Comparison of ENCODE assay signal across 29 mouse cellular contexts in the genomic region with DNA sequence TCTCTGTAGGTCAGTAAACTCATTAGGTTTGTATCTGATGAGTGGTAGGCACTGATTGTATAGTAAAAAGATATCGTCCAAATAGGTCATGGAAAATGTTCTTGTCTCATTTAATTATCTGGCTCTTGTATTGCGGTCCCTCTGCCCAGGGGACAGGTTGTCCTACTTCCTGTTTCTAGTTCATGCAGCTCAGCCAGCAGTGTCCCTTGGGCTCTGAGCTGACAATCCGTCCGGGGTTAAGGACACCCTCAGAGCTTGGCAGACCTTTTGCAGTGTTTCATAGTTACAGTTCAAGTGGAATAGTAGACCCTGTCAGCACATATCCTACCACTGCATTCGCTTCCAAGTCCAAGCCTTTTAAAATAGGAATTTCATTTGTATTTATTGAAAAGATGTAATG. TPM values are rescaled to one million over a fixed set of nuclear protein-coding genes. Genes with fewer than 3 reads are reported as not detected.
DNase-seq lines count a peak whose midpoint lies in the region; ATAC-seq and TF ChIP-seq lines count a peak whose summit lies in the region.
"Had no signal": no experiment of that assay in that cellular context is flagged by ENCODE, and none has a peak within 500 bp of the region (broad histone marks: within the 10 kb centered on the region; RNA-seq: fewer than 3 reads in every experiment).

No protein-coding gene starts in this region.

- no peak overlapping the region for H3K9ac ChIP-seq in liver, adult 2 months (ENCODE audit: low read depth, low read length)
- no peak overlapping the region for H3K9ac ChIP-seq in liver, postnatal 0 days (replicated peaks)
- H3K9ac ChIP-seq: embryonic facial prominence, embryonic 13.5 days; forebrain, embryonic 15.5 days; intestine, embryonic 15.5 days; liver, embryonic 13.5 days; midbrain, embryonic 13.5 days; neural tube, embryonic 15.5 days; stomach, embryonic 15.5 days had no signal

- peak; percentile 16 to 21 for DNase-seq in cerebellum, adult 18-20 months
- no peak for DNase-seq in cerebellum, adult 11 months
- DNase-seq in heart, adult 18-20 months: peak; percentile 29 to 55
- no peak for DNase-seq in heart, embryonic 10.5 days (ENCODE audit: low spot score)
- DNase-seq in liver, adult 2 months (ENCODE audit: extremely low read depth, low read depth, low spot score): peak; percentile 93
- DNase-seq in liver, postnatal 0 days: no peak
- peak; percentile 5 for DNase-seq in skeletal muscle tissue, adult 2 months (ENCODE audit: low read depth, low spot score)
- DNase-seq: B cell, adult 2 months; cerebellum, adult 8-10 months; kidney, adult 2 months; kidney, postnatal 36 days; left cerebral cortex, postnatal 4 days; liver, embryonic 13.5 days; lung, adult 2 months; lung, postnatal 10 days; retina, postnatal 1 day; right cerebral cortex, postnatal 14 days had no signal

- no peaks in the 10 kb centered on the region for H3K9me3 ChIP-seq in heart, embryonic 10.5 days
- no peaks in the 10 kb centered on the region for H3K9me3 ChIP-seq in liver, postnatal 0 days (ENCODE audit: low read length)
- H3K9me3 ChIP-seq: embryonic facial prominence, embryonic 13.5 days; forebrain, embryonic 10.5 days; forebrain, embryonic 15.5 days; G1E; intestine, embryonic 15.5 days; liver, embryonic 13.5 days; midbrain, embryonic 13.5 days; neural tube, embryonic 15.5 days; stomach, embryonic 15.5 days had no signal

- H3K36me3 ChIP-seq in heart, embryonic 10.5 days: peaks cover 81% of the 10 kb centered on the region
- H3K36me3 ChIP-seq in liver, adult 2 months (ENCODE audit: control insufficient read depth, insufficient read depth, low read length): peaks cover 37% of the 10 kb centered on the region
- H3K36me3 ChIP-seq in liver, postnatal 0 days (replicated peaks; ENCODE audit: insufficient read depth, low read length): peaks cover 44% of the 10 kb centered on the region

- H3K27ac ChIP-seq in heart, embryonic 10.5 days: no peak overlapping the region
- H3K27ac ChIP-seq in liver, adult 2 months (replicated peaks; ENCODE audit: insufficient read depth, low read depth, low read length): peak overlapping the region; percentile 32
- no peak overlapping the region for H3K27ac ChIP-seq in liver, postnatal 0 days (ENCODE audit: low read depth)
- H3K27ac ChIP-seq: embryonic facial prominence, embryonic 13.5 days; forebrain, embryonic 10.5 days; forebrain, embryonic 15.5 days; heart, adult 2 months; intestine, embryonic 15.5 days; liver, embryonic 13.5 days; macrophage; midbrain, embryonic 13.5 days; neural tube, embryonic 15.5 days; stomach, embryonic 15.5 days had no signal

- no peaks in the 10 kb centered on the region for H3K27me3 ChIP-seq in heart, embryonic 10.5 days (ENCODE audit: insufficient read depth, poor library complexity, severe bottlenecking)
- H3K27me3 ChIP-seq in liver, adult 2 months (ENCODE audit: control insufficient read depth, insufficient read depth, low read length): no peaks in the 10 kb centered on the region
- no peaks in the 10 kb centered on the region for H3K27me3 ChIP-seq in liver, postnatal 0 days (ENCODE audit: insufficient read depth, low read length)
- H3K27me3 ChIP-seq: embryonic facial prominence, embryonic 13.5 days; forebrain, embryonic 15.5 days; intestine, embryonic 15.5 days; liver, embryonic 13.5 days; midbrain, embryonic 13.5 days; neural tube, embryonic 15.5 days; stomach, embryonic 15.5 days had no signal

- no peak for ATAC-seq in liver, postnatal 0 days
- ATAC-seq in CD4-positive, CD25-positive, alpha-beta regulatory T cell, adult 4 months: no peak
- ATAC-seq: forebrain, embryonic 15.5 days; hindbrain, embryonic 16.5 days; intestine, embryonic 15.5 days; midbrain, embryonic 13.5 days had no signal

- TF ChIP-seq EP300 in liver, postnatal 0 days (IDR thresholded peaks at IDR 0.05; ENCODE audit: low read depth): no peak

- no peak for TF ChIP-seq CTCF in liver, adult 2 months (IDR thresholded peaks at IDR 0.05; ENCODE audit: low read depth, low read length)
- no peak for TF ChIP-seq CTCF in liver, postnatal 0 days (IDR thresholded peaks at IDR 0.05; ENCODE audit: low read depth)

- 87% methylated on average over 5 of the region's 5 CpGs for WGBS in heart, embryonic 10.5 days
- 20% methylated on average over 5 of the region's 5 CpGs for WGBS in liver, adult 2 months
- WGBS in liver, postnatal 0 days (ENCODE audit: insufficient replicate concordance): 88% methylated on average over 5 of the region's 5 CpGs

- H3K4me1 ChIP-seq in heart, embryonic 10.5 days: no peaks in the 10 kb centered on the region
- H3K4me1 ChIP-seq in liver, adult 2 months (ENCODE audit: control insufficient read depth, insufficient read depth, low read length): peaks cover 15% of the 10 kb centered on the region
- no peaks in the 10 kb centered on the region for H3K4me1 ChIP-seq in liver, postnatal 0 days (ENCODE audit: insufficient read depth)
- H3K4me1 ChIP-seq: embryonic facial prominence, embryonic 13.5 days; forebrain, embryonic 10.5 days; forebrain, embryonic 15.5 days; intestine, embryonic 15.5 days; liver, embryonic 13.5 days; midbrain, embryonic 13.5 days; neural tube, embryonic 15.5 days; stomach, embryonic 15.5 days had no signal

- no peak for TF ChIP-seq POLR2A in liver, adult 2 months (IDR thresholded peaks at IDR 0.05; ENCODE audit: extremely low read depth, insufficient read depth, low read length)

- no peak overlapping the region for H3K4me3 ChIP-seq in heart, embryonic 10.5 days
- H3K4me3 ChIP-seq in liver, adult 2 months (ENCODE audit: insufficient read depth, low read depth, low read length): no peak overlapping the region
- no peak overlapping the region for H3K4me3 ChIP-seq in liver, postnatal 0 days (ENCODE audit: low read depth, low read length)
- H3K4me3 ChIP-seq: embryonic facial prominence, embryonic 13.5 days; forebrain, embryonic 10.5 days; forebrain, embryonic 15.5 days; heart, adult 2 months; intestine, embryonic 15.5 days; liver, embryonic 13.5 days; midbrain, embryonic 13.5 days; neural tube, embryonic 15.5 days; stomach, embryonic 15.5 days had no signal

- H3K79me2 ChIP-seq in liver, adult 2 months (ENCODE audit: control insufficient read depth, insufficient read depth, low read length): no peaks in the 10 kb centered on the region; the same call in 1 of the 2 replicates

- no peak overlapping the region for H3K4me2 ChIP-seq in liver, postnatal 0 days (ENCODE audit: low read depth, low read length)
- H3K4me2 ChIP-seq: embryonic facial prominence, embryonic 13.5 days; forebrain, embryonic 15.5 days; intestine, embryonic 15.5 days; liver, embryonic 13.5 days; midbrain, embryonic 13.5 days; neural tube, embryonic 15.5 days; stomach, embryonic 15.5 days had no signal

RNA-seq across cellular contexts. Expression of a gene that starts 27.5 kb away (rescaled TPM):
- 10 to 100 TPM; 19.7 to 24.5 TPM for total RNA-seq in heart, adult 18-20 months (2021)
- polyA plus RNA-seq in heart, embryonic 10.5 days (2016; fragmentation: Nextera tagmentation; extraction: Ambion mirVana): 41.4 and 41.6 TPM in 2 replicates
- 38.5 and 46.5 TPM in 2 replicates for total RNA-seq in liver, adult 2 months (2014; rRNA removed)
- polyA plus RNA-seq in liver, adult 2 months (2012; rRNA removed): 29.6 and 32.7 TPM in 2 replicates
- 11.5 and 12.3 TPM in 2 replicates for polyA plus RNA-seq in liver, postnatal 0 days (2015; fragmentation: Nextera tagmentation; extraction: Ambion mirVana)
- polyA plus RNA-seq in CD4-positive, CD25-positive, alpha-beta regulatory T cell, adult 4 months (2017; shearing (Covaris generic)): 10 to 100 TPM; 43.9 to 68.3 TPM

RNA-seq across cellular contexts. Expression of a gene that starts 28.7 kb away (rescaled TPM):
- total RNA-seq in heart, adult 18-20 months (2021): 1 to 10 TPM; 2.2 to 3.4 TPM
- polyA plus RNA-seq in heart, embryonic 10.5 days (2016; fragmentation: Nextera tagmentation; extraction: Ambion mirVana): 3.5 and 4.1 TPM in 2 replicates
- total RNA-seq in liver, adult 2 months (2014; rRNA removed): 25.6 and 28.0 TPM in 2 replicates
- 3.1 and 4.0 TPM in 2 replicates for polyA plus RNA-seq in liver, adult 2 months (2012; rRNA removed)
- polyA plus RNA-seq in liver, postnatal 0 days (2015; fragmentation: Nextera tagmentation; extraction: Ambion mirVana): 4.9 and 5.7 TPM in 2 replicates
- polyA plus RNA-seq in CD4-positive, CD25-positive, alpha-beta regulatory T cell, adult 4 months (2017; shearing (Covaris generic)): under 1 TPM; 0.52 to 0.97 TPM

RNA-seq across cellular contexts. Expression of a gene that starts 42.0 kb away (rescaled TPM):
- 10 to 100 TPM; 32.7 to 35.9 TPM for total RNA-seq in heart, adult 18-20 months (2021)
- 10.9 and 11.9 TPM in 2 replicates for polyA plus RNA-seq in heart, embryonic 10.5 days (2016; fragmentation: Nextera tagmentation; extraction: Ambion mirVana)
- total RNA-seq in liver, adult 2 months (2014; rRNA removed): 34.3 and 38.0 TPM in 2 replicates
- 13.8 and 17.7 TPM in 2 replicates for polyA plus RNA-seq in liver, adult 2 months (2012; rRNA removed)
- polyA plus RNA-seq in liver, postnatal 0 days (2015; fragmentation: Nextera tagmentation; extraction: Ambion mirVana): 3.7 and 4.0 TPM in 2 replicates
- 10 to 100 TPM; 30.4 to 30.8 TPM for polyA plus RNA-seq in CD4-positive, CD25-positive, alpha-beta regulatory T cell, adult 4 months (2017; shearing (Covaris generic))

Comparison
In these comparisons a context has a peak if more than half of its experiments do, and no peak if none do; other contexts are left out.
1. DNase-seq: peak in cerebellum, adult 18-20 months (2 of 2), heart, adult 18-20 months (2 of 2), liver, adult 2 months (single experiment) and skeletal muscle tissue, adult 2 months (single experiment); none in cerebellum, adult 11 months (single experiment), heart, embryonic 10.5 days (single experiment) and liver, postnatal 0 days (single experiment).